Mouse (Mus musculus) ES-E14 (cell line): ENCODE data around the gene Pdzd2. TPM values are rescaled to one million over a fixed set of nuclear protein-coding genes. Genes with fewer than 3 reads are reported as not detected.

Source experiments
- DNase-seq: peaks from one replicate; pipeline ENCODE4 v3.0.0-alpha.2; 2013; ENCODE audit warnings: low read depth, low spot score
- H3K27ac ChIP-seq: 2 replicates; pipeline ENCODE4 v1.5.1; 2012; ENCODE audit warnings: low read depth, mild to moderate bottlenecking, low read length, moderate library complexity, mixed read lengths; ENCODE audit not compliant: poor library complexity, insufficient read depth, severe bottlenecking
- H3K36me3 ChIP-seq: 2 replicates; pipeline ENCODE4 v1.6.1; 2012; ENCODE audit warnings: mild to moderate bottlenecking, low read length, moderate library complexity, mixed read lengths; ENCODE audit not compliant: control insufficient read depth, poor library complexity, insufficient read depth, severe bottlenecking
- H3K4me1 ChIP-seq, 2 experiments: fragments of 150-350 bp in 1 of 2; sonication (generic) in 1 of 2; 2 replicates each; pipeline ENCODE4 v1.6.1; 2012; ENCODE audit warnings: low read length in 2 of 2, mild to moderate bottlenecking in 1 of 2, mixed read lengths in 1 of 2; ENCODE audit not compliant: control insufficient read depth in 2 of 2, insufficient read depth in 2 of 2, poor library complexity in 1 of 2
- H3K4me3 ChIP-seq, 2 experiments: fragments of 150-350 bp in 1 of 2; sonication (generic) in 1 of 2; 2 replicates each; pipeline ENCODE4 v1.5.1; 2012; ENCODE audit warnings: low read length in 2 of 2, low read depth in 1 of 2, mild to moderate bottlenecking in 1 of 2, mixed read lengths in 1 of 2; ENCODE audit not compliant: insufficient read depth in 1 of 2, poor library complexity in 1 of 2, severe bottlenecking in 1 of 2
- H3K9ac ChIP-seq: 2 replicates; pipeline ENCODE4 v1.6.1; 2012; ENCODE audit warnings: low read depth, mild to moderate bottlenecking, low read length, mixed read lengths; ENCODE audit not compliant: poor library complexity, insufficient read depth, severe bottlenecking
- H3K9me3 ChIP-seq: fragments of 150-350 bp; sonication (generic); 2 replicates; pipeline ENCODE4 v1.6.1; 2012; ENCODE audit warnings: low read depth, mild to moderate bottlenecking, low read length; ENCODE audit not compliant: control insufficient read depth, insufficient read depth
- CHD2 ChIP-seq: IDR thresholded peaks from 2 replicates; pipeline ENCODE4 v1.6.1; 2014; ENCODE audit warnings: mild to moderate bottlenecking, low read depth, low read length, inconsistent platforms
- HCFC1 ChIP-seq: IDR thresholded peaks from 2 replicates; pipeline ENCODE4 v1.6.1; 2012; ENCODE audit warnings: low read length, inconsistent platforms, borderline replicate concordance; ENCODE audit not compliant: insufficient read depth
- MAFK ChIP-seq: IDR thresholded peaks from 2 replicates; pipeline ENCODE4 v1.6.1; 2014; ENCODE audit warnings: mild to moderate bottlenecking, low read depth, low read length, inconsistent platforms; ENCODE audit not compliant: insufficient read depth
- ZC3H11A ChIP-seq: IDR thresholded peaks from 2 replicates; pipeline ENCODE4 v1.6.1; 2012; ENCODE audit warnings: low read depth, mild to moderate bottlenecking, inconsistent platforms, low read length, borderline replicate concordance
- ZNF384 ChIP-seq: IDR thresholded peaks from 2 replicates; pipeline ENCODE4 v1.6.1; 2012; ENCODE audit warnings: low read depth, low read length, inconsistent platforms
- in situ Hi-C, 2 experiments: fragments of 600-800 bp; cut with MboI; formaldehyde crosslinking; loops; one replicate each; pipeline ENCODE4 v1.15.1; 2025; ENCODE audit warnings: low sequenced_read_pairs in 2 of 2, inconsistent platforms in 1 of 2; ENCODE audit not compliant: unreplicated experiment in 2 of 2
- total RNA-seq: library from RNA; depleted of rRNA; stranded (reverse); fragments of 300-350 nt; gene quantifications from 2 replicates; pipeline ENCODE4 v1.2.3, GENCODE M21; 2012

Pdzd2 gene
- total RNA-seq, 1 experiment: 6.3 TPM

GRCm38 (mm10) chr15:12319889-12320288 is 419.8 kb downstream of the Pdzd2 start:
- Histone ChIP-seq H3K4me1 (no peaks in the 10 kb centered on the region), H3K4me3 (no peak overlapping the region), H3K27ac (no peak overlapping the region), H3K9ac (no peak overlapping the region), H3K36me3 (no peaks in the 10 kb centered on the region), H3K9me3 (no peaks in the 10 kb centered on the region)
- TF ChIP-seq ZC3H11A (no peak), MAFK (no peak), CHD2 (no peak), ZNF384 (no peak), HCFC1 (no peak)
- in situ Hi-C loops: no loop called here
- no peak for DNase-seq

DNA sequence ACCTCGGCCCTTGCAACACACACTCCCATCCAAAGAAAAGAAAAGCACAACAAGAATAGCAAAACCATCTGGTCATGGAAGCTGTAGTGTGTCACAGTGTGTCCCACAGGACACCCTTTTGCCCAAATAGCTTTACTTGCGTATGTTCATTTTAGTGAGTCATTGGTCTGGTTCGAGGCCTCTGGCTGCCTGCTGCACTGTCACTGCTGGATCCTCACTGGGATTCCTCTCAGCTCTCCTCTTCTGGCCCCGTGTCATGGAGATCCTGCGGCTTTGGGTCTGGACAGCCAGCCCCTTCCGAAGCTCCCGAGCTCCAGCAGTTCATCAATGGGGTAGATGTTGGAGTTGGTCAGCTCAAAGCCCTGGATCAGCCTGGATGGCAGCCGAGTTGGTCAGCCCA is 421.3 kb downstream of the Pdzd2 start:
- Histone ChIP-seq H3K4me1 (peaks cover 0 to 2% of the 10 kb centered on the region in 2 experiments; a peak in 1 of 4 replicates), H3K36me3 (no peaks in the 10 kb centered on the region), H3K27ac (no peak overlapping the region), H3K9ac (no peak overlapping the region), H3K9me3 (no peaks in the 10 kb centered on the region), H3K4me3 (no peak overlapping the region)
- TF ChIP-seq CHD2 (no peak), ZC3H11A (no peak), ZNF384 (no peak), MAFK (no peak), HCFC1 (no peak)
- DNase-seq: no peak
- in situ Hi-C loops: no loop called here

GRCm38 (mm10) chr15:12317290-12317689 is 422.4 kb downstream of the Pdzd2 start:
- Histone ChIP-seq H3K9me3 (no peaks in the 10 kb centered on the region), H3K36me3 (no peaks in the 10 kb centered on the region), H3K27ac (no peak overlapping the region), H3K9ac (no peak overlapping the region), H3K4me3 (no peak overlapping the region), H3K4me1 (peaks cover 0 to 2% of the 10 kb centered on the region in 2 experiments; a peak in 1 of 4 replicates)
- no peak for TF ChIP-seq ZNF384
- no peak for TF ChIP-seq CHD2
- in situ Hi-C loops: no loop called here
- DNase-seq: no peak

GRCm38 (mm10) chr15:12315996-12316395 is 423.7 kb downstream of the Pdzd2 start:
- DNase-seq: no peak
- Histone ChIP-seq H3K4me3 (no peak overlapping the region), H3K9ac (no peak overlapping the region), H3K27ac (no peak overlapping the region), H3K9me3 (no peaks in the 10 kb centered on the region), H3K4me1 (peaks cover 0 to 13% of the 10 kb centered on the region in 2 experiments; a peak in 2 of 4 replicates), H3K36me3 (no peaks in the 10 kb centered on the region)
- TF ChIP-seq CHD2 (no peak), HCFC1 (no peak), ZC3H11A (no peak), ZNF384 (no peak), MAFK (no peak)
- in situ Hi-C loops: no loop called here

- Histone ChIP-seq H3K4me3 (no peak overlapping the region), H3K9ac (no peak overlapping the region), H3K36me3 (no peaks in the 10 kb centered on the region), H3K4me1 (peaks cover 0 to 15% of the 10 kb centered on the region in 2 experiments; a peak in 2 of 4 replicates), H3K27ac (no peak overlapping the region), H3K9me3 (no peaks in the 10 kb centered on the region)
- TF ChIP-seq ZNF384 (no peak), CHD2 (no peak), HCFC1 (no peak), ZC3H11A (no peak), MAFK (no peak)
- in situ Hi-C loops: no loop called here
- no peak for DNase-seq
Measured at GRCm38 (mm10) chr15:12314584-12314983, 425.1 kb downstream of the Pdzd2 start.
